Mouse (Mus musculus): ENCODE results near the gene Rcan2. TPM values are rescaled to one million over a fixed set of nuclear protein-coding genes. Genes with fewer than 3 reads are reported as not detected.

The Rcan2 gene
- total and polyA plus RNA-seq, 3 experiments, result 195 to 439 (median 382) TPM

- intact Hi-C loops (cut with DNase I), result no loop called here
- peak overlapping the region; percentile 76 for H3K27ac ChIP-seq
Measured at GRCm38 (mm10) chr17:44026378-44026777, 225.2 kb downstream of the Rcan2 start.

GRCm38 (mm10) chr17:44026786-44027185, 225.6 kb downstream of the Rcan2 start:
- Histone ChIP-seq H3K4me3 (no peak overlapping the region), H3K9ac (ENCODE audit: low read depth, low read length) (no peak overlapping the region), H3K79me2 (replicated peaks; ENCODE audit: control insufficient read depth, insufficient read depth, low read length) (no peaks in the 10 kb centered on the region), H3K36me3 (ENCODE audit: control insufficient read depth, insufficient read depth, low read length) (peaks cover 20% of the 10 kb centered on the region), H3K4me1 (ENCODE audit: control insufficient read depth, insufficient read depth, low read length) (peaks cover 20% of the 10 kb centered on the region), H3K27ac (peak overlapping the region; percentile 76), H3K27me3 (ENCODE audit: control insufficient read depth, insufficient read depth, low read length) (no peaks in the 10 kb centered on the region)
- intact Hi-C loops (cut with DNase I), result no loop called here
- TF ChIP-seq POLR2A (IDR thresholded peaks at IDR 0.05; ENCODE audit: insufficient read depth, low read depth, low read length) (no peak), EP300 (IDR thresholded peaks at IDR 0.05; ENCODE audit: insufficient read depth, low read depth, low read length) (no peak), CTCF (IDR thresholded peaks at IDR 0.05) (no peak)
- no peak for DNase-seq

More at GRCm38 (mm10) chr17:44026378-44026777, 225.2 kb downstream of the Rcan2 start:
- no peak overlapping the region for H3K9ac ChIP-seq (ENCODE audit: low read depth, low read length)
- DNase-seq, result peak in 1 of 2 experiments; percentile 53
- H3K36me3 ChIP-seq (ENCODE audit: control insufficient read depth, insufficient read depth, low read length), result peaks cover 20% of the 10 kb centered on the region
- peaks cover 20% of the 10 kb centered on the region for H3K4me1 ChIP-seq (ENCODE audit: control insufficient read depth, insufficient read depth, low read length)
- no peaks in the 10 kb centered on the region for H3K27me3 ChIP-seq (ENCODE audit: control insufficient read depth, insufficient read depth, low read length)
- no peaks in the 10 kb centered on the region for H3K79me2 ChIP-seq (replicated peaks; ENCODE audit: control insufficient read depth, insufficient read depth, low read length)
- 14% methylated on average over 5 of the region's 5 CpGs for WGBS
- TF ChIP-seq CTCF (IDR thresholded peaks at IDR 0.05), result no peak
- TF ChIP-seq EP300 (IDR thresholded peaks at IDR 0.05; ENCODE audit: insufficient read depth, low read depth, low read length), result 0 out of 2 replicates have a peak, but pooled peaks have one; percentile 49
- no peak for TF ChIP-seq POLR2A (IDR thresholded peaks at IDR 0.05; ENCODE audit: insufficient read depth, low read depth, low read length)
- H3K4me3 ChIP-seq, result no peak overlapping the region

GRCm38 (mm10) chr17:44027311-44027710, 226.2 kb downstream of the Rcan2 start:
- DNase-seq, result no peak
- H3K27ac ChIP-seq, result peak overlapping the region; percentile 76
- H3K4me1 ChIP-seq (ENCODE audit: control insufficient read depth, insufficient read depth, low read length), result peaks cover 20% of the 10 kb centered on the region
- WGBS, result 82% methylated on average over 9 of the region's 9 CpGs
- H3K4me3 ChIP-seq, result no peak overlapping the region
- intact Hi-C loops (cut with DNase I), result no loop called here
- H3K79me2 ChIP-seq (replicated peaks; ENCODE audit: control insufficient read depth, insufficient read depth, low read length), result no peaks in the 10 kb centered on the region
- peaks cover 19% of the 10 kb centered on the region for H3K36me3 ChIP-seq (ENCODE audit: control insufficient read depth, insufficient read depth, low read length)
- no peak overlapping the region for H3K9ac ChIP-seq (ENCODE audit: low read depth, low read length)
- no peaks in the 10 kb centered on the region for H3K27me3 ChIP-seq (ENCODE audit: control insufficient read depth, insufficient read depth, low read length)
- TF ChIP-seq POLR2A (IDR thresholded peaks at IDR 0.05; ENCODE audit: insufficient read depth, low read depth, low read length) (no peak), EP300 (IDR thresholded peaks at IDR 0.05; ENCODE audit: insufficient read depth, low read depth, low read length) (no peak), CTCF (IDR thresholded peaks at IDR 0.05) (no peak)

GRCm38 (mm10) chr17:44029616-44030015, 228.5 kb downstream of the Rcan2 start:
- H3K79me2 ChIP-seq (replicated peaks; ENCODE audit: control insufficient read depth, insufficient read depth, low read length), result no peaks in the 10 kb centered on the region
- H3K9ac ChIP-seq (ENCODE audit: low read depth, low read length), result no peak overlapping the region
- H3K36me3 ChIP-seq (ENCODE audit: control insufficient read depth, insufficient read depth, low read length), result peaks cover 16% of the 10 kb centered on the region
- no peak for DNase-seq
- peak overlapping the region; percentile 19 for H3K27ac ChIP-seq
- no peak overlapping the region for H3K4me3 ChIP-seq
- intact Hi-C loops (cut with DNase I), result no loop called here
- peak; percentile 29; the same call in 1 of the 2 replicates for TF ChIP-seq POLR2A (IDR thresholded peaks at IDR 0.05; ENCODE audit: insufficient read depth, low read depth, low read length)
- TF ChIP-seq CTCF (IDR thresholded peaks at IDR 0.05), result no peak
- H3K4me1 ChIP-seq (ENCODE audit: control insufficient read depth, insufficient read depth, low read length), result peaks cover 18% of the 10 kb centered on the region
- no peaks in the 10 kb centered on the region for H3K27me3 ChIP-seq (ENCODE audit: control insufficient read depth, insufficient read depth, low read length)
- WGBS, result 16% methylated on average over 5 of the region's 5 CpGs

- Histone ChIP-seq H3K4me3 (no peak overlapping the region), H3K9ac (ENCODE audit: low read depth, low read length) (no peak overlapping the region), H3K27me3 (ENCODE audit: control insufficient read depth, insufficient read depth, low read length) (no peaks in the 10 kb centered on the region), H3K4me1 (ENCODE audit: control insufficient read depth, insufficient read depth, low read length) (peaks cover 17% of the 10 kb centered on the region), H3K79me2 (replicated peaks; ENCODE audit: control insufficient read depth, insufficient read depth, low read length) (no peaks in the 10 kb centered on the region), H3K36me3 (ENCODE audit: control insufficient read depth, insufficient read depth, low read length) (peaks cover 16% of the 10 kb centered on the region), H3K27ac (peak overlapping the region; percentile 58)
- 11% methylated on average over 3 of the region's 3 CpGs for WGBS
- intact Hi-C loops (cut with DNase I), result no loop called here
- peak in 1 of 2 experiments; percentile 30 for DNase-seq
- TF ChIP-seq EP300 (IDR thresholded peaks at IDR 0.05; ENCODE audit: insufficient read depth, low read depth, low read length) (peak; percentile 97), POLR2A (IDR thresholded peaks at IDR 0.05; ENCODE audit: insufficient read depth, low read depth, low read length) (0 out of 2 replicates have a peak, but pooled peaks have one; percentile 23), CTCF (IDR thresholded peaks at IDR 0.05) (no peak)
Measured at GRCm38 (mm10) chr17:44030776-44031587, 229.8 kb downstream of the Rcan2 start.

GRCm38 (mm10) chr17:44035005-44035404, 233.9 kb downstream of the Rcan2 start:
- 90% methylated on average over 1 of the region's 1 CpGs for WGBS
- Histone ChIP-seq H3K9ac (ENCODE audit: low read depth, low read length) (no peak overlapping the region), H3K4me1 (ENCODE audit: control insufficient read depth, insufficient read depth, low read length) (peaks cover 8% of the 10 kb centered on the region), H3K36me3 (ENCODE audit: control insufficient read depth, insufficient read depth, low read length) (peaks cover 10% of the 10 kb centered on the region; the same call in 1 of the 2 replicates), H3K27ac (no peak overlapping the region), H3K4me3 (no peak overlapping the region), H3K79me2 (replicated peaks; ENCODE audit: control insufficient read depth, insufficient read depth, low read length) (no peaks in the 10 kb centered on the region), H3K27me3 (ENCODE audit: control insufficient read depth, insufficient read depth, low read length) (no peaks in the 10 kb centered on the region)
- no peak for TF ChIP-seq EP300 (IDR thresholded peaks at IDR 0.05; ENCODE audit: insufficient read depth, low read depth, low read length)
- TF ChIP-seq CTCF (IDR thresholded peaks at IDR 0.05), result no peak
- no peak for TF ChIP-seq POLR2A (IDR thresholded peaks at IDR 0.05; ENCODE audit: insufficient read depth, low read depth, low read length)
- no peak for DNase-seq
- intact Hi-C loops (cut with DNase I), result loop anchor here (5.0 kb wide), 2 partner anchors 233 to 338 kb away; partner anchors contain the start of gene Rcan2

All from heart, adult 2 months (tissue).